Mouse (Mus musculus): ENCODE measurements around the gene Egfl8.

Egfl8 gene

DNA sequence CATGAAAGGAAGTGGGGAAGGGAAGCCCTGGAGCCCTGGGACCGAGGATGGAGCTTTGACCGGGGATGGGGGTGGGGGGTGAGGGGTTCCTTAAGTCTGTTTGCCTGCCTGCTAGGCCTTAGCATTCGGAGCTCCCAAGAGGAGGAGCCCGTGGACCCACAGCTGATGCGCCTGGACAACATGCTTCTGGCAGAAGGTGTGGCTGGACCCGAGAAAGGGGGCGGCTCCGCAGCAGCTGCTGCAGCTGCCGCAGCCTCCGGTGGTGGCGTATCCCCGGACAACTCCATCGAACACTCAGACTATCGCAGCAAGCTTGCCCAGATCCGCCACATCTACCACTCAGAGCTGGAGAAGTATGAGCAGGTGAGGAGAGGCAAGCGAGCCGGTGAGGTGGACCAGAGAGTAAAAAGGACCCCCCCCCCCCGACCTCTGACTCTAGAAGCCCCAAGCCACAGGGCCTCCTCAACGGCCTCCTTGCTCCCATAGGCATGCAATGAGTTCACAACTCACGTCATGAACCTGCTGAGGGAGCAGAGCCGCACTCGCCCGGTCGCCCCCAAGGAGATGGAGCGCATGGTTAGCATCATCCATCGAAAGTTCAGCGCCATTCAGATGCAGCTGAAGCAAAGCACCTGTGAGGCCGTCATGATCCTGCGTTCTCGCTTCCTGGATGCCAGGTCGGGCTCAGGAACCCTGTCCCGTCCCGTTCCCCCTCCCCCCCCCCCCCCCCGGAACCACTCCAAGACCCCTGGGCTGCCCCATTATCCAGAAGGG, 21.8 kb downstream of the Egfl8 start:
- DNase-seq: peak; percentile 94

DNA sequence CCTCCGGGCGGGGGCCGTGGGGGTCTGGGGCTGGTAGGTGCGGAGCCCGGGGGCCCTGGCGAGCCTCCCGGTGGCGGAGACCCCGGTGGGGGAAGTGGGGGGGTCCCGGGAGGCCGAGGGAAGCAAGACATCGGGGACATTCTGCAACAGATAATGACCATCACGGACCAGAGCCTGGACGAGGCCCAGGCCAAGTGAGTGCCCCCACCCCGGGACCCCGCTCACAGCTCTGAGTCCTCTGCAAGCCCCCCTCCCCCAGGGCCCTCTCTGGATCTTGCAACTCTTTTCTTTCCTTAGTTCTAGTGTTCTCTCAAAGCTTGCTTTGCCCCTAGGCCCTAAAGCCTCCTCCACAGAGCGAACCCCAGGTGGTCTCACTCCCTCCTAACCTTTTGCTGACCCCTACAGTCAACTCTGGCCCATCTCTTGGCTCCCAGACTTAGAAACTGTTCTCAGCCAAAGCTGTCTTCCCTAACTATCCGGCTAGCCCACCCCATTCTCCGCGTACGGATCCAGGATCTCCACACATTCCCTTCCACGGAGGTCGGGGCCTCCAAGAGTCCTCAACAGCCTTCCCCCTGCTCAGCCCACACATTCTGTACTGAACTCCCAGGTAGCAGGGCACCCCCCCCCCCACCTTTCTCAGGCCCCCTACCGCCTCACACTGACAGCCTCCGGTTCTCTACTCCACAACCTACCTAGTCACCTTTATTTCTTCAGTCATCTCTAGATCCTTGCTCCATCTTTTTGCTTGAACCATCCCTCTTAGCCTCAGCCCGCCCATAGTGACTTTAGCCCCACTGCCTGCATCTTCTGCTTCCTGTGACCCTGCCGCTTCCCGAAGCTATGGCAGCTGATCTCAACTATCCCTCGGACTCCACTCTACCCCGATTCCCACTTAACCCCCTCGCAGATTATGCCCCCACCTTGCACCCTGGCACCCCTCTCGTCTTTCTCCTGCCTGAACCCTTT, 22.9 kb downstream of the Egfl8 start:
- peak; percentile 95 for DNase-seq

DNA sequence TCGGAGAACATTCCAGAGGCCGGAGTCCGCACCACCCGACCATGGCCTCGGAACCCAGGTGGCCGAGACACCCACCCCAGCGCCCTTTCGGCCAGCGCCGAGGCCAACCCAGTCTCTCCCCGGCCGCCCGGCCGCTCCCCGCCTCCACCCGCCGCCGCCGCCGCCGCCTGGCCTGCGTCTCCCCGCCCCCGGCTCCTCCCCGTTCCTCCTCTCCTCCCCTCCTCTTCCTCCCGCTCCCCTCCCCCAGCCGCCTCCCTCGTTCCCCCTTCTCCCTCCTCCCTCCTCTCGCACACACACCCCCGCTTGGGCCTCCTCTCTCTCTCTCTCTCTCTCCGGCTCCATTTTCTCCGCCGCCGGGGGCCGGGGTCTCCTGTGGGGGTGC, 23.8 kb downstream of the Egfl8 start:
- peak; percentile 99 for DNase-seq

- DNase-seq: peak; percentile 96
Measured at GRCm38 (mm10) chr17:34591029-34591993, 24.5 kb downstream of the Egfl8 start, which contains the start of gene Pbx2. Gene Pbx2, plus strand, starts transcription at chr17:34591266.

DNA sequence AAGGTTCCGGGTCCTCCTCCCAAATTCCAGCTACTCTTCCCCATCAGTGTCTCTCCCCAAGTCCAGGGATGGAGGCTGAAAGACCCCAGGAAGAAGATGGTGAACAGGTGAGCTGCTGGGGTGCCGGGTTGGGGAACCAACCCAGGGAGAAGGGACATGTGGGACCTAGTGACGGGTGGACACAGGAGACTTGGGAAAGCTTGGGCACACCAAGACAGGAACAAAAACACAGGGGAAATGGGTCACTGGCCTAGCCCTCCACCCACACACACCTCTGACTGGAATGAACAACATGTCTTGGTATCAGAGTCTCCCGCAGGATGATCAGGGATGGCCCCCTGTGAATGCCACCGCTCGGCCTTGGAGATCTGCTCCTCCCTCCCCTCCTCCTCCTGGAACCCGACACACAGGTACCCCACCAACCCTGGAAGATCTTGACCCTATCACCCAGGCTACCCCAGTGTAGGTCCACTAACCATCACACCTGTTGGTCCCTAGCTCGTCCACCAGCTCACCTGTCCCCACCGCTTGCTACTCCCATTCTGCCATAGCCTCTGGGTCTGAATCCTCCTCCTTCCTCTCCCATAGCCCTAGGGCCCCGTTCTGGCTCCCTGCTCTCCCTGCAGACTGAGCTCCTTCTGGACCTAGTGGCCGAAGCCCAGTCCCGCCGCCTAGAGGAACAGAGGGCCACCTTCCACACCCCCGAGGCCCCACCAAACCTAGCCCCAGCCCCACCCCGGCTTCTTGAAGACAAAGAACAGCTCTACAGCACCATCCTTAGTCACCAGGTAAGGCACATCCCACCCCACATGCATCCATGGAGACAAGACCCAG, 25.4 kb downstream of the Egfl8 start:
- peak; percentile 96 for DNase-seq

DNA sequence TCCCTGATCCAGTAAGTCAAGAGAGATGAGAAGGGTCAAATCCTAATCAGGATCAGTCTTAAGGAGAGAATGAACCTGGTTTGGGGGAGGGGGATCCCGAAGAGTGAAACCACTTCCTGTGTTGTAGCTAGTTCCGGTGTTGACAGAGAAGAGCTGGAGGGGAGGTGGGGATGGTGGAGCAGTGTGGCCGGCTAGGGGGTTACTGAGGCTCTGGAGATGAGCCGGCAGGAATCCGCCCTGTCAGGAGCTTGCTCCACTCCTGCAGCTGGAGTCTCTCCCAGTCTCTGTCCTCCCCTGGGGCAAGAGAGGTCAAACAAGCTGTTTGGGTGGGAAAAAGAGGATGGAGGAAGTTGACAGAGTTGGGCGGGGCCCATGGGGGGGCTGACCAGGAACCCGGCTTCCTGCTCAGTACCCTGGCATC, 26.1 kb downstream of the Egfl8 start, which contains the start of gene Gpsm3:
Gene Gpsm3, plus strand, starts transcription at position 126 of the 421 bp plus-strand sequence.
- peak; percentile 99 for DNase-seq

GRCm38 (mm10) chr17:34589206-34589605, 26.6 kb downstream of the Egfl8 start:
- no peak for DNase-seq

- peak; percentile 94 for DNase-seq
Measured at GRCm38 (mm10) chr17:34588767-34589166, 27.0 kb downstream of the Egfl8 start.

DNA sequence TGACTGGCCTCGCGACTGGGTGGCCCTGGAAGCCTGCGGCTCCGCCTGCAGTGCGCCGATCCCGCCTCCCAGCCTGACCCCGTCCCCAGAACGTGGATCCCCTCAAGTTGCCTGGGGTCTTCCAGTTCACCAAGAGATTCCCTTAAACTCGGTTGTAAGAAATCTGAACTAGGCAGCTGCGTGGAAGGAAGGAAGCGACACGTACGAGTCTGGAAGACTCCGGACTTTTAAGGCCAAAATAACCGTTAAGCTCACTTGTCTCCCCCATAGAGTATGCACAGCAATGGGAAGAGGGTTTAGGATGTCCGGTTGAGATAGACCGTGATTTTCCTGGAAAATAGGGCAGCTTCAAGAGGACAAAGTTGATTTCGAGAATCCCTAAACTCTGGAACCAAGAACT, 28.0 kb downstream of the Egfl8 start:
- no peak for DNase-seq

DNA sequence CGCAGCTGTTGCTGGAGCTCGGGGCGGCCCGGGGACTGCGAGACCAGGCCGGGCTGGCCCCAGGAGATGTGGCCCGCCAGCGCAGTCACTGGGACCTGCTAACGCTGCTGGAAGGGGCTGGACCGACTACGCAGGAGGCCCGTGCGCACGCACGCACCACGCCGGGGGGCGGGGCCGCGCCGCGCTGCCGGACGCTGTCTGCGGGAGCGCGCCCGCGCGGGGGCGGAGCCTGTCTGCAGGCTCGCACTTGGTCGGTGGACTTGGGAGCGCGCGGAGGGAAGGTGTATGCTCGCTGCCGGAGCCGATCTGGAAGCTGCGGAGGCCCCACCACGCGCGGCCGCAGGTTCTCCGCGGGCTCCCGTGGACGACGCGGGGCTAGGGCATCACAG, 28.4 kb downstream of the Egfl8 start:
- DNase-seq: peak; percentile 100

DNA sequence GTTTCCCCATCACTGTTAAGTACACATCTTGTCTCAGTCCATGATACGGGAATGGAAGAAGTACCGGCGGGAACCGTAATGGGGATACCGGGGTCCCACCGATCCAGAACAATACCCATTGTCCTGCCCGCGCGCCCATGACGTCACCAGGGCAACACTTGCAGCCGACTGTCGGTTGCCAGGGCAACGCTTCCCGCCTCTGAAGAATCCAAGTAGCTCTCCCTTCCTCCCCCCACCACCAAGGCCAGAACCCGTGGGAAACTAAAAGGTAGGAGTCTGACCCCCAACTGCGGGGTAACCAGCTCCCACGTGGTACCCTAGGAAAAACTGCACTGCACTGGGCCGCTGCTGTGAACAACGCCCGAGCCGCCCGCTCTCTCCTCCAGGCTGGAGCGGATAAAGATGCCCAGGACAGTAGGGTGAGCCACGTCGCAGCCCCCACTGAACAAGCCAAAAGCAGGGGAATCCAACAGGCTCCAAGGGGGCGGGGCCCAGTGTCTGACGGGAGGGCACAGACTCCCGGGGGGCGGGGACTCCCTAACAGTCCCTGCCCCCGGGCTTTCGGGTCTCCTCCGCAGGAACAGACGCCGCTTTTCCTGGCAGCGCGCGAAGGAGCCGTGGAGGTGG, 28.9 kb downstream of the Egfl8 start:
- peak; percentile 99 for DNase-seq

DNA sequence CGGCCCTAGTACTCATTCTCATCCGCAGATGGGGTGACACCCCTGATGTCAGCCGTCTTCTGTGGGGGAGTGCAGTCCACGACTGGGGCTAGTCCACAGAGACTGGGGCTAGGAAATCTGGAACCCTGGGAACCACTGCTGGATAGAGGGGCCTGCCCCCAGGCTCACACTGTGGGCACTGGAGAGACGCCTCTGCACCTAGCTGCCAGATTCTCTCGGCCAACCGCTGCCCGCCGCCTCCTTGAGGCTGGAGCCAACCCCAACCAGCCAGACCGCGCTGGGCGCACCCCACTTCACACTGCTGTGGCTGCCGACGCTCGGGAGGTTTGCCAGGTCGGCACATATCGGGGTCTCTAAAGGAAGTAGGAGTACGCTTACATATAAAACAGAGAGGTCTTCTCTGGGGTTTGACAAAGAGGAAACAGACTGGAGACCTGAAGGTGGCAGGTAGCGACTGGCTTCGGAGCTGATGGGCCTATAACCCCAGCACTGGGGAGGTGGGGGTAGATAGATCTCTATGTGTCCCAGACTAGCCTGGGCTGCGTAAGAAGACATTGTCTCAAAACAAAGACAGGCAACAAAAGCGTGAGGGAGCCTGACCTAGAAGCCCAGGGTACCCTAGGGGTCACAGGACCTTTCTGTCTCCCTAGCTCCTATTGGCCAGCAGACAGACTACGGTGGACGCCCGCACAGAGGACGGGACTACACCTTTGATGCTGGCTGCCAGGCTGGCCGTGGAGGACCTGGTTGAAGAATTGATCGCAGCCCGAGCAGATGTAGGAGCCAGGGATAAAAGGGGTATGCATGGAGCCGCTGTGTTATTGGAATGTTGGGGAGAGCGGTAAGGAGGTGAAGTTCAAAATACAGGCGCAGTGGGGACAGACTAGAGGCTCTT, 29.6 kb downstream of the Egfl8 start:
- peak; percentile 96 for DNase-seq

DNA sequence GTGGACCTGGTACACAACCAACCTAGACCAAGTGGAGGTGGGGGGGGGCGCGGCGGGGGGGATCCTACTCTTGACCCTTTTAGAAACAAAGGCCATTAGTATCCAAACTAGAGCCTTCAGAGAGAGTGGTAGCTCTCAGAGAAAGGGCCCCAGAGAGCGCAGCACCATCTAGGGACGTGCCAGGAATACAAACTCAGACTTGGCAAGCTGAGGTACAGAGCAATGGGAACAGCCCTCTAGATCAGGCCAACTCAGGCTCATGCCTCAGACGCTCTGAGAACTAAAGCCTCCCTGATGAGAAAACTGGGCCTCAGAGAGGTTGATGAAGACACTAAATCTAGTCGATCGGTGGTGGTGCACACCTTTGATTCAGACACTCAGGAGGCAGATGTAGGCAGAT, 30.6 kb downstream of the Egfl8 start:
- no peak for DNase-seq

DNA sequence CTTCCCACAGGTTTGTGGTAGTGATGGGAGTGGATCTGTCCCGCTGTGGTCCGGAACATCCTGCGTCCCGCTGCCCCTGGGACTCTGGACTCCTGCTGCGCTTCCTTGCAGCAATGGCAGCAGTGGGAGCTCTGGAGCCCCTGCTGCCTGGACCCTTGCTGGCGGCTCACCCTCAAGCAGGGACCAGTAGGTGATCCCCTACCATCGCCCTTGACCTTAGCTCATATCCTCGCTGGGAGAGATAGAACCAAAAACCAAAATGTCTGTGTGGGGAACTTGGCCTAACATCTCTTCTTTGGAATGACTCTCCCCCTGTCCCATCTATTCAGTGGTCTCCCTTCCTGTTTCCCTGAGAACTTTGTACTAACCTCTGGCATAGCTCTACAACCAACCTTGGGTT, 32.0 kb downstream of the Egfl8 start:
- peak; percentile 91 for DNase-seq

DNA sequence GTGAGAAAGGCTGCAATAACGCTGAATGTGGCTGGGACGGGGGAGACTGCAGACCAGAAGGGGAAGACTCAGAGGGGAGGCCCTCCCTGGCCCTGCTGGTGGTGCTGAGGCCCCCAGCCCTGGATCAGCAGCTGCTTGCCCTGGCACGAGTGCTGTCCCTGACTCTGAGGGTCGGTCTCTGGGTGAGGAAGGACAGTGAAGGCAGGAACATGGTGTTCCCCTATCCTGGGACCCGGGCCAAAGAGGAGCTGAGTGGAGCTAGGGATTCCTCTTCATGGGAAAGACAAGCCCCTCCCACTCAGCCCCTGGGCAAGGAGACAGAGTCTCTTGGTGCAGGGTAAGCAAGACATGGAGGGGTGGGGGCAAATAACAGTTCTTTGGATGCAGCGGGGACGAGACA, 32.4 kb downstream of the Egfl8 start:
- DNase-seq: peak; percentile 97

GRCm38 (mm10) chr17:34582528-34582927, 33.2 kb downstream of the Egfl8 start:
- DNase-seq: peak; percentile 93

GRCm38 (mm10) chr17:34578070-34578469, 37.7 kb downstream of the Egfl8 start:
- DNase-seq: no peak

GRCm38 (mm10) chr17:34576577-34576976, 39.2 kb downstream of the Egfl8 start:
- no peak for DNase-seq

DNA sequence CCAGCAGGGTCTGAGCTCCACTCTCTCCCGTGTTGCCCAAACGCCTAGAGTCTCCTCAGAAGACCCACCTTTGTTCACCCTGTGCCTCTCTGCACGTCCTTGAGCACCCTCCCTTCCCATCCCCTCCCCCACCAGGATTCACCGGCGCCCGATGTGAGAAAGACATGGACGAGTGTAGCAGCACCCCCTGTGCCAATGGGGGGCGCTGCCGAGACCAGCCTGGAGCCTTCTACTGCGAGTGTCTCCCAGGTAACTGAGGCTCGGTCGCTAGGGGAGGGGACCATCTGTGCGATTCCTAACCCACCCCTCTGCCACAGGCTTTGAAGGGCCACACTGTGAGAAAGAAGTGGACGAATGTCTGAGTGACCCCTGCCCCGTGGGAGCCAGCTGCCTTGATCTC, 43.4 kb downstream of the Egfl8 start:
- peak; percentile 88 for DNase-seq

DNA sequence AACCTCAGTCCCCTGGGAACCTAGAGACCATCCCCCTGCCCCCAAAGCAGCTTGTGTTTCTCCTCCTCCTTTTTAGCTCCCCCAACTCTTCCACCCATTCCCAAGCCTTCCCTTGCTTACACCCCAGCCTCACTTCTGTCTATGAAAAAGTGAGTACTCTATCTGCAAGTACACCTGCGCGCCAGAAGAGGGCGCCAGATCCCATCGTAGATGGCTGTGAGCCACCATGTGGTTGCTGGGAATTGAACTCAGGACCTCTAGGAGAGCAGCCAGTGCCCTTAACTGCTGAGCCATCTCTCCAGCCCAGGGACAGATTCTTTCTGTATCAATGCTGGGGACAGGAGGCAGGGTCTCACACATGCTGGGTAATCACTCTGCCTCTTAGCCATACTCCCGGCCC, 43.9 kb downstream of the Egfl8 start:
- peak; percentile 81 for DNase-seq
